Mouse (Mus musculus): Measurements from ENCODE around the gene Tmem255b. TPM values are rescaled to one million over a fixed set of nuclear protein-coding genes. Genes with fewer than 3 reads are reported as not detected.

The Tmem255b gene
- total RNA-seq, 2 experiments from 2014 or later = 9.3 to 11.1 TPM

DNA sequence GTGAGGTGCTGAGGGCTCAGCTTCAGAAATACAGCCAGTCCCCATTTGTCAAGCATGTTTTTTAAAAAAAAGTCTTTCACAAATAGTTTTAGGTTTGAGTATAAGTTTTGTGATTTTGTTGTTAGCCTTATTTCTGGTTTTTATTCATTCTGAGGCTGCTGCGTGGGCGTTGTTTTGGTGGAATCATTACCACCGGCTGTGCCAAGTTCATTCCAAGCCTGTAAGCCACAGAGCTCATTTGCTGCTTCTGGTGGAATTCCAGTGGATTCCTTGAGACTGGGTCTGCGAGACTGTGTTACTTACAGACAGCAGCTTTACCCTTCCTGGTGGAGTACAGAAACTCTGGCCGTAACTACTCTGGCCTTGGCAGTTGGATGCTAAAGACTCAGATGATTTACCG is 11.5 kb downstream of the Tmem255b start:
- DNase-seq (ENCODE audit: low spot score in 2 of 2) = no peak

DNA sequence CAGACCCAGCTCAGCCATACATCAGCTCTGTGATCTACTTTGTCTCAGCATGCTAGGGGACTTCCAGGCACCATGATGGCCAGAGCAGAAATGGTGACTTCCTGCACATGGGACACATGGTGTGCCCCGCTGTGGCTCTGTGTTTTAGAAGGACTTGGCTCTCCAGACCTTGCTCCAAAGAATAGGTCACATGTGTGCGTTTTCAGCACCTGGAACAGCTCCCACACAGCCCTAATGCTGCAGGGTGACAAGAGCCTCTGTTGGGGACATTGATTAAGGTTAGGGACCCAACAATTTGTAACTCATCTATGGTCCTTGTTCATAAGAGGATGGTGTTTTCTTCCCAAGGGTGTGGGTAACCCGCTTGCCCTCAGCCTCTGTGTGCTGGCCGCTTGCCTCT is 13.2 kb downstream of the Tmem255b start:
- no peak for DNase-seq (ENCODE audit: low spot score in 2 of 2)

DNA sequence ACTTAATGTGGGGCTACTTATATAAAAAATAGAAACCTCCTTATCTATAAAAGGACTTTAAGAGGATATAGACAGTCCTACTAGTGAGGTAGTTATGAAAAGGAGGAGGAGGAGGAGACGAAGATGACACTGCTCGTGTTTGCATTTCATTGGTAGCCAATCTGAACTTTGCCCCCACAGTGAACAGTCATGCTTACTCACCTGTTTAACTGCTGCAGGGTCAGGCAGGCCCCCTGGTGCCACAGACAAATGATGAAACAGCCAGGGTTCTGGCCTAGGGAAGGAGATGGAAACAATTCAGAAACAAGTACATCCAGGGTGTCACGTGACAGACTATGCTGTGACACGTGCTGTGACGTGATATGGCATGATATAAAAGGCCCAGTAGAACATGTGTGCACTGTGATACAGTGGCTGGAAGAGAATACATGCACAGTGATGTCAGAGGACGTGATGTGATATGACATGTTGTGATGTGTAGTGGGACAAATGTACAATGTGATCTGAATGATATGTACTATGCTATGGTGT is 16.8 kb downstream of the Tmem255b start:
- DNase-seq (ENCODE audit: low spot score in 2 of 2) = no peak

DNA sequence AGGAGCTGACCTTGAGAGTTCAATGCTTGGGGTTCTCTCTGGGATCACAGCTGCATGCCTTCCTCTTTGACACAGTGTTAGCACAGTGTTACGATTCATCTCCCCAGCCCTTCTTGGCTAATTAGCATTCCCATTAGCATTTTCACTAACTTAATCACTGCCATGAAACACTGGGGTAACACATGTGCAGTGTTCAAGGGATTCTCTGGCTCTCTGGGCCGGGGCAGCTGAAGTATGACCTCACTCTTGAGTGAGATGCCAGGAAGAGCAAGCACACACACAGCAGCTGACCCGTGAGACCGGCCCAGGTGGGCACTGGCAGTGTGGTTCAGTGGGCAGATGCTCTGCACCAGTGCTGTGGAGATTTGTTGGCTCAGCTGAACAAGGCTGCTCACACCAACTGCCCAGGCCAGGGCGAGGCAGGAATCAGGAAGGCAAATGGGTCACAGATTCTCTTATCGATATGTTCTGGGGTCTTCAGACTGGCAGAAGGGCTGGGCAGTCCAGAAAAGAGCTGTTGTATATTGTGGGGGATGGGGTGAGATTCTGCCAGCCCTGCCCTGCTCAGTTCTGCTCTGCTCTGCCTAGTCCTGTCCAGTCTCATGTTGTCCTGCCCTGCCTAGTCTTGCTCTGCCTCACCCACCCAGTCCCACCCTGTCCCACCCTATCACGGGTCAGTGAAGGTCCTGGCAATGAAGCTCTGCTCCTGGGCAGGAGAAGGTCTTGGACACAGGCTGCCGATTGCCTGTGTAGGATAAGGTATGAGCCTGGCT is 19.5 kb downstream of the Tmem255b start:
- DNase-seq (ENCODE audit: low spot score in 2 of 2) = peak; percentile 39 to 50

DNA sequence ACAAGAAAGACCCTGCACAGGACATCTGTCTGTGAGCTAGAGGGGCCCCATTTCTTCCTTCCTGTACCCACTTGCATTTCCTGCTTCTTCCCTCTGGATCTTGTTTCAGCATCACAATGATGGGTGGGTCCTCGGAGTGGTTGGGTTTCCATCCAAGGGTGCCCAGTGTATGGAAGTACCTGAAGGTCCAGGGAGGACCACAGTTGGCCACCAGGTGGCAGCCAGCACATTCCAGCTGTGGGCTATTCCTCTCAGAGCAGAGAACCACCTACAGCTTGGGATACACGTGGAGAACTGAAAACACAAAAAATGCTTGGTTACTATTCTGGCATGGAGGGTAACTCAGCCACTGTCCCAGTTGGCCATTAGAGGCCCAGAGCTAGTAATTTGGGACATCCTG is 20.3 kb downstream of the Tmem255b start:
- peak; percentile 40 to 54 for DNase-seq (ENCODE audit: low spot score in 2 of 2)

DNA sequence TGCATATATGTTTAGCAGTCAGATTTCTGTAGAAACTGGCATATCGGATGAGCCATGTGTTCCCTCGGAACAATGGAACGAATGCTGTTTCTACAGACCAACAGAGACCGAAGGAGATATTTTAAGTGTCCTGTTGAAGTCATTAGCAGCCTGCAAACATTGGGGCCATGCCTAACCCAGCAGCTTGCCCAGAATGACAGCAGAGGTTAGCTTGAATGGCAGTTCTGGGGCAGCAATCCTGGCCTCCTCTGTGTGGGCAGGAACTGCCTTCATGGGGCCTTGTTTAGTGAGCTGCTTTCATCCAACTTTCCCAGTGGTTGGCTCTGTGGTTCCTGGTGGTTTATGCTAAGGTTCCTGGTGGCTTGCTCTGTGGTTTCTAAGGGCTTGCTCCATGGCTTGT is 24.4 kb downstream of the Tmem255b start:
- no peak for DNase-seq (ENCODE audit: low spot score in 2 of 2)

DNA sequence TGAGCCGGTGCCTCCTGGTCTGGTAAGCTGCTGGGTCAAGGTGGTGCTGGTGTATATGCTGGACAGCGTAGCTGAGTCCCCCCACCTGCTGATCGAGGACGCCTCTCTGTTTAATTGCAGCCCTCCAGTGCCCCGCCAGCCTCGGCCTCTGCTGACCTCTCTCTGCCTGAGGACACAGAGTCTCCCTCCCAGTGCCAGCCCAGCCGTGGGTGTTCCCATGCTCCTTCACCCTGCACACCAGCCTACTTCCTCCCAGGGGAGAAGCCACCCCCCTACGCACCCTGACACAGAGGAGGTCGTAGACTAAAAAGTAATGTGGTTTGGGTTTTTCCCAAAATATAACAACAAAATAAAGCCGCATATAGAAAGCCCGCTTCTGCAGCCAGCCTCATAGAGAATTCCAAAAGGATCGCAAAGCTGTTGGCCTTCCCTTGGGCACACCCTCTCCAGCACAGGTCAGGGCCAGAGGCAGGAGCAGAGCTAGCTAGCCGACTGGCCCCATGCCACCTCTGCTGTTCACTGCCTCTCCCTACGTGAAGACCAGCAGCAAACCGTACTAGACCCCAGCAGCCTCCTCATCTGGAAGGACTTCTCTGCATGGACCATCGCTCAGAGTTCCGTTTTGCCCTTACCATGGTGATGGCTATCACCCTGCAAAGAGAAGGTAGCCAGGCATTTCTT is 26.2 kb downstream of the Tmem255b start:
- no peak for DNase-seq (ENCODE audit: low spot score in 2 of 2)

DNA sequence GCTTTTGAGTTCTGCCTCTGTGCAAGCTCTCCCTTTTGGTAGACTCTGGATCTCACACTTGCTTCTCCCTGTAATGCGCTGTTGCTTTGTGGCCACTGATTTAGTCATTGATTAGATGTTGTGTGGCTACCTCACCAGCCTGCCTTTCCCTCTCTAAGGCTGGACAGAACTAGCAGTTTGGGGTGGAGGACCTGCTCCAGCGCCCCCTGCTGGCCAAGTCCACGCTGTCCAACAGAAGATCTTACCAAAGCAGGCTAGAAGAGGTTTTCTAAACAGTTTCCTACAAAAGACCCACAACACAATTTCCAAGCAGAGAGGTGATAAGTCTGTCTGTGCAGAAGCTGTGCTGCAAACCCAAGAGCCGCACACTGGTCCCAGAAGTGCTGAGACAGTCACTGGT is 26.9 kb downstream of the Tmem255b start:
- DNase-seq (ENCODE audit: low spot score in 2 of 2) = peak; percentile 85

DNA sequence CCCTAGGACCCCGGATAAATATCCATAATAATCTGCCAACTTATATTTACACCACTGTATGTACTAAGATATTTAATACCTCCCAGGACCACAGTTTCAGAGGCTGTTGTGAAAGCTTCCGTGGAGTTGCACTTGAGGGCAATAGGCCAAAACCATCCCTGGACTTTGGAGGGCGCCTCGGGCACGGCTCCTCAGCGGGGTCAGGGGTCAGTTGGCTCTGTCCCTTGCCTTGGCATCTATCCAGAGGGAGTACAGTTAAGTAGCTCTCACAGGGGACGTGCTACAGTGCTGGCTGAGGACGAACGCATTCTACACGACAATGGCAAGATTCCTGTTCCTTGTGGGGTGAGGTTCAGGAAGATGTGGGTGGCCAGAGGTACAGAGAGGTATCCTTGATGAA is 27.4 kb downstream of the Tmem255b start:
- peak in 1 of 2 experiments; percentile 48 for DNase-seq (ENCODE audit: low spot score in 2 of 2)

DNA sequence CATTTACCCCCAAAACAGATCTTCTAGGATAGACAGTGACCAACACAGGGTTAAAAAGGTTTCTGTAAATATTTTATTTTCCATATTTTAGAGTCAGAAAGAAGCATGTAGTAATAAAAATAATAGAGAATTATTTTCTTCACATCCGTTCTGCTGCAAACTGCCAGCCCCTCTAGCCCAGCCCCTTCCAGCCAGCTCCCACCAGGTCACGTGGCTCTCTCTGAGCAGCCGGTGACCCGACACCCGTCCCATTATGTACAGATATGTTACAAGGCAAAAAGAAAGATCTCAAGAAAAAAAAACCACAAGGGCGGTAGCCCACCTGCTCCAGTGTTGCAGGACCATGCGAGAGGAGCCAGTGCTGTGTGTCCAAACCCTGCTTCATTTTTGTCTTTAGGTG is 30.3 kb downstream of the Tmem255b start:
- DNase-seq (ENCODE audit: low spot score in 2 of 2) = no peak

DNA sequence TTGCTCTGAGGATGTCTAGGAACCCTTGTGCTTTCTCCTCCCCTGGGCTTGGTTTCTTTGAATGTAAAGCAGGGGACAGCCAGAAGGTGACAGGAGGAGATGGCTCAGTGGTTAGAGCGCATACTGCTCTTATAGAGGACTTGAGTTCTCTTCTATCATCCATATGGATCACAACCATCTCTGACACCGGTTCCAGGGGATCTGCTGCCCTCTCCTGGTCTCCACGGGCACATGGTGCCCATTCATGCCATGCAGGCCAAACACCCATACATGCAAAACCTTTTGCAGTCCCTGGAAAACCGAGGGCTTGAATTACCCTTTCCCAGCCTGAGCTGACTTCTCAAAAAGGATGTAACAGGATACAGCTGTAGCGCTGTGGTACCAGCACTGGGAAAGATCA is 32.0 kb downstream of the Tmem255b start:
- DNase-seq (ENCODE audit: low spot score in 2 of 2) = peak in 1 of 2 experiments; percentile 55

DNA sequence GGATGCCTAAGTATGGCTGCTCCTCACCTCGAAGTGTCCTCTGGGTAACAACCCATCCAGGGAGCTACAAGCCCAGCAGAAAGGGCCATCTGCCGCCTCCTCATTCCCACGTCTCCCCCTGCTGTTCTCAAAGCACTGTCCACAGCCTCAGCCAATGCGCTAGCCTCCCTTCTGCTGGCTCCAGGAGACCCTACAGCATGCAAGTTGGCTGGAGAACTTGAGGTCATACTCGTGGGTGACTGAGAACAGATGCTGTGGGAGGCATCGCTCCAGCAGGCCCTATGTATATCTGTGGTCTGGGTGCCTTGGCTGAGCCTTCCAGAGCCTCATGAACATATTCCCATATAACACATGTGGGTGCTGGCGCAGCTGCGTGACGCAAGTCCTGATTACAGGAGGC is 33.7 kb downstream of the Tmem255b start:
- DNase-seq (ENCODE audit: low spot score in 2 of 2) = no peak

DNA sequence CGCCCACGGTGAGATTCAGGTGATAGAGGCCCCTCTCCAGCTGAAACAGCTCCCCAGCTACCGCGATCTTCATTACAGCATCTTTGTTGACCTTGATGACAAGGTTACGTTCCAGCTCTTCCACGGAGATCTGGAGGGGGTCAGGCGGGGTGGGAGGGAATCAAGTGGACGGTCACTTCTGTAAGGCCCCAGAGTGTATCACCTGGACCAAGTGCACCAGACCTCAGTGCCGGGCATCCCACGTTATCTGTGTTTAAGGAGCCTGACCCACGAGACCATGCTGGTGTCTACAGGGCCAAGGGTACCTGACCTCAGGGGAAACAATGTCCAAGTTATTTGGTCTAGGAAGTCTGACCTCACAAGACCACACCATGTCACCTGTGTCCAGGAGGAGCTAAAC is 36.5 kb downstream of the Tmem255b start:
- DNase-seq (ENCODE audit: low spot score in 2 of 2) = no peak

DNA sequence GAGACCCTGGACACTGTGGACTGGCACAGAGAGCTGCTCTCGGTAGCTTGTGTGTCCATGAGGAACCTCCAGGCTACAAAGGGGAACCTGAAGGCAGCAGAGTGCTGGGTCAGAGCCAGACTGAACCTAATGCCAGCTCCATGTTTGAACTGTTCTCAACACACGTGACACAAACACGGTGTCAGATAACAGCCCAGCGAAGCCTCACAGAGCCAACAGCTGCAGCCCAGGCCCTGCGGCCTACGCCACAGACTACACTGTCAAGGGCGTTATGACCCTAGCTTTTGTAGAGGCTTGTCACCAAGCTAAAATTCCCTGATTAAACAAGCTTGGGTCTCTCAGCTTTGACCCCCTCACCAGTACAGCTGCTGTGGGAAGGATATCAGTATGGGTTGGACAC is 37.3 kb downstream of the Tmem255b start:
- DNase-seq (ENCODE audit: low spot score in 2 of 2) = no peak

DNA sequence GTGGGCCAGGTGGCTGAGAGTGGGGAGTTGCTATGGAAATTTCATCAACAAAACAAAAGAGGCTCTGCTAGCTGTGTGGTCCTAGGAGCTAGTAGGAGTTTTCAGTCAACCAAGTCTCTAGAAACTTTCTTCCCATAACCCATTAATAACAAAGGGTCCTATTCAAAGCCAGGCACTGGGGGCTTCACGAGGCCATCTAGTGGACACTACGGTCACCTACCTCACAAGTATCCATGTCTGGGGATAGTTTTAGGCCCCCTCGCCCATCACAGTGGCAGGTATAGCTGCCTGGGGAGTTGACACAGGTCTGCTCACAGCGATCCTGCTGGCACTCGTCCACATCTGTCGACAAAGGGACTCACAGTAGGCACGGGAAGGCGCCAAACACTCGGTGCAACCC is 40.9 kb downstream of the Tmem255b start:
- no peak for DNase-seq (ENCODE audit: low spot score in 2 of 2)

DNA sequence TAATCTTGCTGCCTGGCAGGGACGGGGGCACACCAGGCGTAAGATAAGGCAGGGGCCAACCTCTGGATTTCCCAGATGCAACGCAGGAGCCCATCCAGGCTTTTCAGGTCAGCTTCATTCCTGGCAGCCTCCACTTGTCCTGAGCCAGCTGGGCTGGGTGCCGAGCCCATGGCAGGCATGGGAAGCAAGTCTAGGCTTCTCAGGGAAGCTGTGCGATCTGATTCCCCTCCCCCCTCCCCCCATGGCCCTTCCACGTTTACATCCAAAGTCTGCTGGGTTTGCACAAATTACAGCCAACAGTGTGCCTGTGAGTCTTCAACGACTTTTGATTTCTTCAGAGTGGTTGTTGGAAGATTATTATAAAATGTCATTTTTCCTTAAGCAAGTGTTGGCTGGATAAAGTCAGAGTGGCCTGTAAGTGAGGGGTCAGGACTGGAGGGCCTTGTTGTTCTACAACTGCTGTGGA is 46.1 kb downstream of the Tmem255b start:
- no peak for DNase-seq (ENCODE audit: low spot score in 2 of 2)

DNA sequence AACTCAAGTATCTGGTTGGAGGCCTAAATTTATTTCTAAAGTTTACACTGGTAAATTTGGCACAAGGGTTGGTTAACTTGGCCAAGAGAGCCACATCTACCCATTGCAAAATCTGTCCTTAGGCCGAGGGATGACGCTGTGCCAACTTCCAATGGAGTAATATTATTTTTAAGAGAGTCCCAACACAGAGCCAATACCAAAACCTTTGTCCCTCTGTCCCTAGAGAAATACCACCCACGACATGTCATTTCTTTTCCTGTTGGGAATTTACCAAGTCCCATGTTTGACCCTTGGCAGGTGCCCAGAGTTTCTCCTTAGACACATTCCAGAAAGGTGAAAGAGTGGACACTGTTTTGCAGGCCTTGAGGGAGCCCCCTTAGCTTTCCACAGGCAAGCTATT is 46.6 kb downstream of the Tmem255b start:
- no peak for DNase-seq (ENCODE audit: low spot score in 2 of 2)

DNA sequence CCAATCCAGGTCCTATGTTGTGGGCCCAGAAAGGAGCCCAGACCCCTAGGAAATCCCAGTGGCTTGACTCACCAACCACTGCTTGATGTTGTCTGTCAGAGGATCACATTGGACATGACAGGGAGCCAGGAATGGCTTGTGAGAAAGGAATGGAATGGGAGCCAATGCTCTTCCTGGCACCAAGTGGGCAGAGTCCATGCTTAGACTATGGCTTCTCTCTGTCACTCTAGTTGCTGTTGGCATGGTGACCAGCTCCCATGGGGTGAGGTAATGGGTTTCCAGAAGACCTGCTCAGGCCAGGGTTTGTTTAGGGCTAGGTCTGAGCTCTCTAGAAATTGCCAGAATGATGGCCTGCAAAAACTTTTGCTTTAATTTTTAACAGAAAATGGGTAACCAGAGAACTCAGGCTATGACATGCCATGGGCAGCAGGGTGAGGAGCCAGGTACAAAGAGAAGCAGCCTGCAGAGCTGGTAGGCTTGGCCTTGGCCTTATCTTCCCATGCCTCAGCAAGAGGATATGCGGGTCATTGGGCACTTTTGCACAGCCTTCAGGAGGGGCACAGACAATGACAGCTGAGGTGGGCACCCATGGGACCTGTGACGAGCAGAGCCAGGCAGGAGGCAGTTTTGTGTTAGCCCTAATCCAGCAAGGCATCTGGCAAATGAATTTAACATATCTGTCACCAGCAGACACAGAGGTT is 47.3 kb downstream of the Tmem255b start:
- no peak for DNase-seq (ENCODE audit: low spot score in 2 of 2)

DNA sequence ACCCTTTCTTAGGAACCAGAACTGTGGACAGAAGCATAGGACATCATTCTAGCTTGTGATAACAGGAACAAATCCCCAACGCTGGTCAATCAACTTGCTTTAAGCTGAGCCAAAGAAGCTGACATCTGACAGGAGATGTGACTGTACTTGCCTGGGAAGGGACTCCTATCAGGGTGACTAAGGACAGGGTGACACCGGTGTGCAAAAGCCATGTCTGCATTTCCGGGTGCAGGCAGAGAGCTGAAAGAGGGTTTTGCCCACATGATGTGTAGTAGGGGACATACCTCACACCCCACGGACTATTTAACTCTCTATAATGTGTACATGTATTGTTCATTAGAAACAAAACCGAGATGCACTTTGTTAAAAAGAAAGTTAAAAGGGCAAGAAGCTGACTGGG is 48.2 kb downstream of the Tmem255b start:
- DNase-seq (ENCODE audit: low spot score in 2 of 2) = no peak

DNA sequence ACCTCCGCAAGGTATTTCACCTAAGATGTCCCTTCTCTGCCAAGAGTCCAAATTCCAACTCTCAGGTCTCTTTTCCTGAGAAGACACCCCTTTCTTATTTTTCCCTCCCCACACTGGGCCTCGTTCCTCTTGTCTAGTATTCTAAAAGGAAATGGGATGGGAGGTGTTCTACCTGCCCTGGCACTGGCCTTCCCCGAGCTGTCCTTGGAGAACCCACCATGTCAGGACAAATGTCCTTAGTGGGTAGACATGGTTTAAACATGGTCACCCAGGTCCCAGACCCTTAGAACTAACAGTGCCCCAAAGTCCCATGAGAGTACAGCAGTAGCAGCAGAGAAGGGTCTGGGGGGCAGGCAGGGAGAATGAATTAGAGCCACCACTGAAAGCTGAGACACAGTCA is 54.4 kb downstream of the Tmem255b start:
- no peak for DNase-seq (ENCODE audit: low spot score in 2 of 2)

DNA sequence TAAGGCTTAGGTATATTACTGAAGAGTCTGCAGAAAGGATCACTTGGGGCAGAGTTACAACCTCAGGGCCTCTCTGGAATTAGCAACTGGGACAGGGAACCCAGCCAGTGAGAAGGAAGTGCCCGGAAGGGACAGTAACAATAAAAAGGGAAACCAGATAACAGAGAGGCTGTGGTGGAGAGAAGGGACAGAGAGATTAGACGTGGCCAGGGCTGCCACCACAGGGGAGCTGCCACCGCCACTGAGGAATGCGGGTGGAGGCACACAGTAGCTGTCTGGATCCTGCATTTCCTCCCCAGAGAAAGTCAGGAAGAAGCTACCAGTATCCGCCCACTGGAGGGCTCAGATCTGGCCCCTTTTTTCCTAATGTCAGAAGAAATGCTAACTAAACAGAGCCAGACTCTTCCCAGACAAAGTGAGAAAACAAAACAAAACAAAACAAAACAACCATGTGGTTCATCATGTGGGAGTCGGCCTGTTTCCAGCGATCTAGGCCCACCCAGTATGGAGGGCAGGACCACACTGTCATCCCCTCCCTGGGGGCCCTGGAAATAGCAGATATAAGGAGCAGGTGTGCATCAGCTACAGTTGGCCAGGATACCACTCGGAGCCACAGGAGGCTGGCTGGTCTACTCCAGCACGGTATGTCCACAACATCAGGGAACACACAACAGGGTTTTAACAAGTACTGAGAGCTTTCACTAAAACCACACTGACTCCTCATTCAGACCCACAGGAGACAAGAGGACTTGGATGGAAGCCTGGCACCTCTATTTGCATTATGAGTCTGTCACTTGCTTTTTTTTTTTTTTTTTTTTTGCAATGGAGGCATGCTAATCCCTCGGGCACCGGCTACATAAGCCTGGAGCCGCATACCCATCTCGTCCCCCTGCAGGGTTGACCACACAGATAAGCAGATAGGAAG is 55.3 kb downstream of the Tmem255b start:
- DNase-seq (ENCODE audit: low spot score in 2 of 2) = no peak

Measured in layer of hippocampus, postnatal 10 days (tissue).